Mouse (Mus musculus) liver, adult 2 months (tissue): Measurements from ENCODE around the gene Gramd4.

ENCODE experiments used
- CTCF ChIP-seq: fragments of 200-500 bp; IDR thresholded peaks from 2 replicates; pipeline ENCODE4 v1.5.1; 2011; ENCODE audit warnings: low read depth, low read length, control low read depth
- POLR2A ChIP-seq: fragments of 200-500 bp; IDR thresholded peaks from 2 replicates; pipeline ENCODE4 v1.6.1; 2011; ENCODE audit warnings: low read length, control low read depth; ENCODE audit not compliant: insufficient read depth; ENCODE audit errors: extremely low read depth

- no peak for TF ChIP-seq POLR2A
- no peak for TF ChIP-seq CTCF
Measured at GRCm38 (mm10) chr15:86110361-86111103, 53.0 kb downstream of the Gramd4 start.
